Mouse (Mus musculus) C2C12 (cell line): Measurements from ENCODE around the gene Ssrp1.

Experiments
- CTCF ChIP-seq: IDR thresholded peaks from one replicate; pipeline ENCODE4 v1.5.1; 2011; ENCODE audit not compliant: control insufficient read depth, insufficient read depth, insufficient read length
- MAX ChIP-seq: IDR thresholded peaks from one replicate; pipeline ENCODE4 v1.6.1; 2011; ENCODE audit warnings: mild to moderate bottlenecking, control low read depth

DNA sequence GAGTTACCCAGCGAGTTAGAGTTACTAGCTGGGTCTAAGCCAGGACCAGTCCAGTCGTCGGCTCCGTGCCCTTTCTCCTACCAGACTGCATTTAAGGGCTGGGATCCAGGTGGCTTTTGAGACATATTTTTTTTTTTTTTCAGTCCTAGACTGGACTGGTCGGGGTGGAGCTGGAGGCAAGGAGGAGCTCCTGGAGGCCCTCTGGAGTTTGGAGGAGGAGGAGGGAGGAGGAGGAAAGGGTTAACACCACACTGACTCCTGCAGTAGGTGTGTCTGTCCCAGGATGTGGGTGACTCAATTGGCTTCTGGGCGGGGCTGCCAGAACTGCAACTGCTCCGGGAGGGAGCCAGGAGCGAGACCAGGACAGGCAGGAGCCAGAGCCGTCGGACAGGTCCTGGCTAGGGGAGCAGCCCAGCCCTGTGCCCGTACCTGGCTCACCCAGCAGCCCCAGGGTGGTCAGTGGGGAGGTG is 23.6 kb downstream of the Ssrp1 start:
- no peak for TF ChIP-seq MAX
- TF ChIP-seq CTCF = no peak
